Mouse (Mus musculus) kidney, adult 2 months (tissue): ENCODE data around the gene Cntnap5a. TPM values are rescaled to one million over a fixed set of nuclear protein-coding genes. Genes with fewer than 3 reads are reported as not detected.
"Not testable (repeated sequence)": the region's sequence is repeated elsewhere in the genome, so short reads cannot be mapped to it uniquely, and the experiment has no call there.

Experiments used
- DNase-seq: peaks from one replicate; pipeline ENCODE4 v3.0.0; 2021
- H3K27ac ChIP-seq: fragments of 200-500 bp; 2 replicates; pipeline ENCODE4 v1.5.1; 2012; ENCODE audit warnings: low read depth, low read length, control low read depth, inconsistent platforms; ENCODE audit not compliant: insufficient read depth
- H3K27me3 ChIP-seq: fragments of 200-500 bp; replicated peaks from 2 replicates; pipeline ENCODE4 v1.6.1; 2012; ENCODE audit warnings: mild to moderate bottlenecking, moderate library complexity, low read length, inconsistent platforms; ENCODE audit not compliant: control insufficient read depth, insufficient read depth
- H3K36me3 ChIP-seq: fragments of 200-500 bp; 2 replicates; pipeline ENCODE4 v1.6.1; 2012; ENCODE audit warnings: mild to moderate bottlenecking, moderate library complexity, low read length, inconsistent platforms; ENCODE audit not compliant: control insufficient read depth, insufficient read depth
- H3K4me1 ChIP-seq: fragments of 200-500 bp; 2 replicates; pipeline ENCODE4 v1.6.1; 2011; ENCODE audit warnings: low read length; ENCODE audit not compliant: control insufficient read depth, insufficient read depth
- H3K4me3 ChIP-seq: fragments of 200-500 bp; 2 replicates; pipeline ENCODE4 v1.5.1; 2011; ENCODE audit warnings: mild to moderate bottlenecking, low read depth, low read length, control low read depth; ENCODE audit not compliant: insufficient read depth
- CTCF ChIP-seq: fragments of 200-500 bp; conservative IDR thresholded peaks from 2 replicates; pipeline ENCODE4 v1.5.1; 2011; ENCODE audit warnings: low read depth, mild to moderate bottlenecking, control low read depth, low read length, moderate library complexity, mixed read lengths; ENCODE audit not compliant: insufficient read depth, insufficient read length
- POLR2A ChIP-seq: fragments of 200-500 bp; IDR thresholded peaks from one replicate; pipeline ENCODE4 v1.6.1; 2011; ENCODE audit warnings: low read depth, low read length, control low read depth
- WGBS: fragments of 180-500 bp; shearing (Covaris S2); methylation state at CpG from one replicate; pipeline ENCODE4 v1.1.7; 2018; 5-methylcytosine and 5-hydroxymethylcytosine counted together
- polyA plus RNA-seq: library from polyadenylated mRNA; depleted of rRNA; stranded (reverse); fragments of >200 nt; gene quantifications from 2 replicates; pipeline ENCODE4 v1.2.3, GENCODE M21; 2012

Cntnap5a gene
- polyA plus RNA-seq, 1 experiment, result 0.02 TPM

GRCm38 (mm10) chr1:116149764-116150369 is 465.3 kb downstream of the Cntnap5a start:
- no peak for DNase-seq
- Histone ChIP-seq H3K27ac (no peak overlapping the region), H3K4me3 (no peak overlapping the region), H3K27me3 (no peaks in the 10 kb centered on the region), H3K4me1 (no peaks in the 10 kb centered on the region), H3K36me3 (no peaks in the 10 kb centered on the region)
- TF ChIP-seq CTCF, result no peak
- TF ChIP-seq POLR2A, result no peak

- 32% methylated on average over 2 of the region's 2 CpGs for WGBS
- TF ChIP-seq CTCF (no peak), POLR2A (no peak)
- Histone ChIP-seq H3K27me3 (no peaks in the 10 kb centered on the region), H3K27ac (no peak overlapping the region), H3K36me3 (no peaks in the 10 kb centered on the region), H3K4me1 (no peaks in the 10 kb centered on the region; the same call in 1 of the 2 replicates), H3K4me3 (no peak overlapping the region)
- peak; percentile 83 for DNase-seq
Observed at GRCm38 (mm10) chr1:116184471-116184870, 499.9 kb downstream of the Cntnap5a start.

GRCm38 (mm10) chr1:116188142-116188541 is 503.6 kb downstream of the Cntnap5a start:
- not testable (repeated sequence) for H3K27me3 ChIP-seq, DNase-seq

GRCm38 (mm10) chr1:116192299-116192698 is 507.7 kb downstream of the Cntnap5a start:
- H3K4me3 ChIP-seq, result no peak overlapping the region
- no peaks in the 10 kb centered on the region for H3K27me3 ChIP-seq
- H3K36me3 ChIP-seq, result no peaks in the 10 kb centered on the region
- no peaks in the 10 kb centered on the region for H3K4me1 ChIP-seq
- DNase-seq, result no peak
- WGBS, result 78% methylated on average over 2 of the region's 2 CpGs
- no peak overlapping the region for H3K27ac ChIP-seq
- TF ChIP-seq POLR2A (no peak), CTCF (no peak)

More at GRCm38 (mm10) chr1:116188142-116188541, 503.6 kb downstream of the Cntnap5a start:
- H3K4me1 ChIP-seq, H3K27ac ChIP-seq, H3K36me3 ChIP-seq, H3K4me3 ChIP-seq: not testable (repeated sequence)
- WGBS, result 61% methylated on average over 1 of the region's 1 CpGs

GRCm38 (mm10) chr1:116216883-116217282 is 532.3 kb downstream of the Cntnap5a start:
- Histone ChIP-seq H3K4me3 (no peak overlapping the region), H3K36me3 (no peaks in the 10 kb centered on the region), H3K27me3 (no peaks in the 10 kb centered on the region), H3K4me1 (no peaks in the 10 kb centered on the region), H3K27ac (no peak overlapping the region)
- DNase-seq, result no peak
- TF ChIP-seq CTCF (no peak), POLR2A (no peak)

- Histone ChIP-seq H3K4me3 (no peak overlapping the region), H3K4me1 (no peaks in the 10 kb centered on the region), H3K27me3 (no peaks in the 10 kb centered on the region), H3K36me3 (no peaks in the 10 kb centered on the region), H3K27ac (no peak overlapping the region)
- no peak for TF ChIP-seq CTCF
- no peak for TF ChIP-seq POLR2A
- no peak for DNase-seq
Observed at GRCm38 (mm10) chr1:116240538-116240937, 556.0 kb downstream of the Cntnap5a start.

- DNase-seq, result no peak
- Histone ChIP-seq H3K27ac (no peak overlapping the region), H3K4me1 (no peaks in the 10 kb centered on the region), H3K36me3 (no peaks in the 10 kb centered on the region), H3K27me3 (no peaks in the 10 kb centered on the region), H3K4me3 (no peak overlapping the region)
- no peak for TF ChIP-seq POLR2A
- TF ChIP-seq CTCF, result no peak
- 53% methylated on average over 2 of the region's 2 CpGs for WGBS
Observed at GRCm38 (mm10) chr1:116243856-116244255, 559.3 kb downstream of the Cntnap5a start.

GRCm38 (mm10) chr1:116281144-116281543 is 596.6 kb downstream of the Cntnap5a start:
- H3K27me3 ChIP-seq, result no peaks in the 10 kb centered on the region
- no peak for DNase-seq
- H3K4me3 ChIP-seq, result no peak overlapping the region
- no peak overlapping the region for H3K27ac ChIP-seq
- TF ChIP-seq POLR2A (no peak), CTCF (no peak)
- no peaks in the 10 kb centered on the region for H3K4me1 ChIP-seq
- H3K36me3 ChIP-seq, result no peaks in the 10 kb centered on the region
